Mouse (Mus musculus) CH12.LX (cell line): ENCODE results near the gene Glt8d2.

Experiments
- CTCF ChIP-seq, 2 experiments: IDR thresholded peaks in 1 of 2; conservative IDR thresholded peaks in 1 of 2; 2 replicates each; pipeline ENCODE4 v1.5.1; 2011 to 2012; ENCODE audit warnings: low read depth in 2 of 2, low read length in 2 of 2, improper control_type of control experiment in 1 of 2, inconsistent platforms in 1 of 2, mild to moderate bottlenecking in 1 of 2, moderate library complexity in 1 of 2
- E2F4 ChIP-seq: IDR thresholded peaks from 2 replicates; pipeline ENCODE4 v1.6.1; 2011; ENCODE audit warnings: low read depth, low read length, improper control_type of control experiment; ENCODE audit not compliant: insufficient replicate concordance
- GABPA ChIP-seq: IDR thresholded peaks from 2 replicates; pipeline ENCODE4 v1.6.1; 2012; ENCODE audit warnings: low read depth, low read length, improper control_type of control experiment, inconsistent platforms; ENCODE audit not compliant: insufficient replicate concordance
- HCFC1 ChIP-seq: IDR thresholded peaks from 2 replicates; pipeline ENCODE4 v1.6.1; 2012; ENCODE audit warnings: low read depth, mild to moderate bottlenecking, inconsistent platforms, low read length, improper control_type of control experiment
- MAFK ChIP-seq: IDR thresholded peaks from 2 replicates; pipeline ENCODE4 v1.6.1; 2011; ENCODE audit warnings: low read length, improper control_type of control experiment; ENCODE audit not compliant: insufficient replicate concordance
- NELFE ChIP-seq: IDR thresholded peaks from 2 replicates; pipeline ENCODE4 v1.6.1; 2011; ENCODE audit warnings: low read depth, low read length, improper control_type of control experiment
- POLR2A ChIP-seq: IDR thresholded peaks from 2 replicates; pipeline ENCODE4 v1.6.1; 2011; ENCODE audit warnings: low read depth, mild to moderate bottlenecking, improper control_type of control experiment, low read length
- USF2 ChIP-seq: conservative IDR thresholded peaks from 2 replicates; pipeline ENCODE4 v1.6.1; 2011; ENCODE audit warnings: low read depth, low read length, improper control_type of control experiment

- TF ChIP-seq POLR2A, result no peak
- TF ChIP-seq CTCF (conservative IDR thresholded peaks at IDR 0.05 in 1 of 2, IDR thresholded peaks at IDR 0.05 in 1 of 2; ENCODE audit: low read depth in 2 of 2, low read length in 2 of 2), result no peak
- no peak for TF ChIP-seq HCFC1
- no peak for TF ChIP-seq MAFK
- no peak for TF ChIP-seq USF2
- TF ChIP-seq E2F4, result no peak
- no peak for TF ChIP-seq NELFE
- TF ChIP-seq GABPA, result no peak
Observed at GRCm38 (mm10) chr10:82654581-82654980, 35.9 kb downstream of the Glt8d2 start.
